Mouse (Mus musculus) midbrain, embryonic 10.5 days (tissue): ENCODE data around the gene Gatad1. TPM values are rescaled to one million over a fixed set of nuclear protein-coding genes. Genes with fewer than 3 reads are reported as not detected.

Source experiments
- microRNA-seq: library from miRNA; unstranded; fragments of <30 nt; microRNA quantifications from one replicate; pipeline ENCODE4, GENCODE M21; 2017
- polyA plus RNA-seq: library from polyadenylated mRNA; unstranded; fragments of >200 nt; fragmentation: Nextera tagmentation; extraction: Ambion mirVana; gene quantifications from 2 replicates; pipeline ENCODE4 v1.2.1, GENCODE M21; 2016

Gatad1 gene
- polyA plus RNA-seq, 1 experiment from 2014 or later: 87.1 TPM

Small RNA genes within 50 kb of the gene (microRNA-seq; reads per million reads assigned to microRNA genes)
- gene Gm22926 (not detected), gene Gm26238 (not detected)

Other genes with a start within 250 kb of the Gatad1 start
- gene Fam133b, start 113.4 kb downstream of the Gatad1 start, polyA plus RNA-seq: 36.8 and 39.7 TPM in 2 replicates
- gene 1700109H08Rik, start 85.6 kb downstream of the Gatad1 start, polyA plus RNA-seq: 3.0 and 3.3 TPM in 2 replicates
- 14.8 and 18.3 TPM in 2 replicates for gene Pex1, start 61.1 kb downstream of the Gatad1 start, polyA plus RNA-seq
- 14.8 and 15.3 TPM in 2 replicates for gene Rbm48, start 60.6 kb downstream of the Gatad1 start, polyA plus RNA-seq
- gene Tmbim7, start 6.0 kb downstream of the Gatad1 start, polyA plus RNA-seq: not detected in 2 replicates
- gene Ankib1, start 145.7 kb upstream of the Gatad1 start, polyA plus RNA-seq: 9.5 and 11.5 TPM in 2 replicates
- gene Krit1, start 146.0 kb upstream of the Gatad1 start, polyA plus RNA-seq: 62.6 and 66.4 TPM in 2 replicates
- gene Lrrd1, start 188.0 kb upstream of the Gatad1 start, polyA plus RNA-seq: 0.06 TPM in 1 of 2 replicates, not detected in the other
- gene Mterf1a, start 236.7 kb upstream of the Gatad1 start, polyA plus RNA-seq: 9.1 and 10.1 TPM in 2 replicates